Mouse (Mus musculus): Measurements from ENCODE around the gene Gm1604a.
"Not testable (repeated sequence)": the region's sequence is repeated elsewhere in the genome, so short reads cannot be mapped to it uniquely, and the experiment has no call there.

- not testable (repeated sequence) for TF ChIP-seq KAT2A (IDR thresholded peaks at IDR 0.05; ENCODE audit: insufficient replicate concordance, low read length); POLR2A (IDR thresholded peaks at IDR 0.05; ENCODE audit: low read depth, low read length); BHLHE40 (IDR thresholded peaks at IDR 0.05; ENCODE audit: low read depth, low read length); USF1 (IDR thresholded peaks at IDR 0.05; ENCODE audit: low read depth, low read length); ZNF384 (IDR thresholded peaks at IDR 0.05; ENCODE audit: low read depth, low read length)
Measured at GRCm38 (mm10) chr17:7030622-7031174, 5.3 kb downstream of the Gm1604a start.

Measured in CH12.LX (cell line).